9 mouse cellular contexts compared by ENCODE assay signal in the genomic region with DNA sequence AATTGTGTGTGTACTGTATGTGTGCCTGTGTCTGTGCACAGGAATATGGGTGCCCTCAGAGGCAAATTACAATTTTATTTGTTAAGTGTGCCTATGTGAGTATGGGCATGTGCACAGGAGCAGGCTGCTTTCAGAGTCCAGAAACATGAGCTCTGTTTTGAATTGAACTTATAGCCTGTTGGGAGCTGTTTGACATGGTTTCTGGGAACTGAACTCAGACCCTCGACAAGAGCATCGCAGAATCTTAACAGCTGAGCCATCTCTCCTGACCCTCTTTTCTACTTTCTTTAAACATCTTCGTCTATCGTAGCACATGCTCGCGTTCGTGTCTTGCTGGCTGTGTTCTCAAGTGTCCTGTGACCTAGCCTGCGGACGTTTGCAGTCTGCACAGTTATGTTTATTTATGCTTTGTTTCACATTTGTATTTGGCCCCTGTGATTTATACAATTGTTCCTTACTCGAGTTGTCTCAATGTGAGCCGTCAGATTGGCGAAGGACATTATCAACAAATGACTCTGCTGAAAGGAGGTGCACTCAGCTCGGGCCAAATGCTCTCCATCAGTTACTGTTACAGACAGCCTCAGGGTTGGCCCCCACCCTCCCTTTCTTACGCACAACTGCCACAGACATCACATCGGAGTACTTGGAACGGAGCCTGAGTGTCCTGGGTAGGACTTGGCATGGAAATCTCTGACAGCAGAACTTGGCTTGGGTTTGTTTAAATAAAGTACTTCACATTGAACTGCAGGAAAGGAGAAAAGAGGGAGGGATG. TPM values are rescaled to one million over a fixed set of nuclear protein-coding genes. Genes with fewer than 3 reads are reported as not detected.
DNase-seq lines count a peak whose midpoint lies in the region; ATAC-seq and TF ChIP-seq lines count a peak whose summit lies in the region.
"Had no signal": no experiment of that assay in that cellular context is flagged by ENCODE, and none has a peak within 500 bp of the region (broad histone marks: within the 10 kb centered on the region; RNA-seq: fewer than 3 reads in every experiment).

No protein-coding gene starts in this region.

- DNase-seq in limb, embryonic 14.5 days (ENCODE audit: low spot score): peak; percentile 34
- no peak for DNase-seq in limb, embryonic 10.5 days (ENCODE audit: low spot score)
- DNase-seq in brain, embryonic 18.5 days (ENCODE audit: low read depth, low spot score): peak; percentile 34
- DNase-seq in kidney, postnatal 14 days: peak; percentile 65
- DNase-seq in skeletal muscle tissue, adult 2 months (ENCODE audit: low read depth, low spot score): peak; percentile 46
- DNase-seq in thymus, postnatal 14 days: no peak

- 67% methylated on average over 16 of the region's 16 CpGs for WGBS in limb, embryonic 14.5 days
- WGBS in limb, embryonic 10.5 days: 84% methylated on average over 16 of the region's 16 CpGs
- 24% methylated on average over 16 of the region's 16 CpGs for WGBS in heart, embryonic 15.5 days

- no peak for TF ChIP-seq POLR2A in limb, embryonic 14.5 days (IDR thresholded peaks at IDR 0.05; ENCODE audit: borderline replicate concordance, extremely low read depth, insufficient read depth, insufficient read length)

- no peak overlapping the region for H3K4me3 ChIP-seq in limb, embryonic 14.5 days (replicated peaks; ENCODE audit: low read length)
- H3K4me3 ChIP-seq in limb, embryonic 10.5 days: no peak overlapping the region
- no peak overlapping the region for H3K4me3 ChIP-seq in heart, embryonic 15.5 days

- H3K36me3 ChIP-seq in limb, embryonic 14.5 days (ENCODE audit: control insufficient read depth, insufficient read depth, low read length): no peaks in the 10 kb centered on the region
- no peaks in the 10 kb centered on the region for H3K36me3 ChIP-seq in limb, embryonic 10.5 days
- no peaks in the 10 kb centered on the region for H3K36me3 ChIP-seq in heart, embryonic 15.5 days

- H3K4me1 ChIP-seq in limb, embryonic 14.5 days (ENCODE audit: control insufficient read depth, insufficient read depth, low read length): no peaks in the 10 kb centered on the region
- H3K4me1 ChIP-seq in limb, embryonic 10.5 days: no peaks in the 10 kb centered on the region
- peaks cover 30% of the 10 kb centered on the region for H3K4me1 ChIP-seq in heart, embryonic 15.5 days (replicated peaks)

- no peak overlapping the region for H3K9ac ChIP-seq in limb, embryonic 14.5 days (ENCODE audit: low read depth, low read length, severe bottlenecking)
- no peak overlapping the region for H3K9ac ChIP-seq in heart, embryonic 15.5 days

- H3K4me2 ChIP-seq in limb, embryonic 14.5 days (replicated peaks; ENCODE audit: low read depth, low read length, severe bottlenecking): no peak overlapping the region
- H3K4me2 ChIP-seq in heart, embryonic 15.5 days: peak overlapping the region; percentile 28

- H3K27me3 ChIP-seq in limb, embryonic 14.5 days (ENCODE audit: control insufficient read depth, insufficient read depth, low read length): no peaks in the 10 kb centered on the region
- H3K27me3 ChIP-seq in limb, embryonic 10.5 days (ENCODE audit: low read depth, poor library complexity, severe bottlenecking): no peaks in the 10 kb centered on the region
- no peaks in the 10 kb centered on the region for H3K27me3 ChIP-seq in heart, embryonic 15.5 days

- no peak for ATAC-seq in limb, embryonic 14.5 days (ENCODE audit: low FRiP score, low read depth)
- ATAC-seq in heart, embryonic 15.5 days (replicated peaks; ENCODE audit: insufficient number of reproducible peaks, insufficient read depth, low FRiP score, low read depth): peak; percentile 96
- no peak for ATAC-seq in CD4-positive, CD25-positive, alpha-beta regulatory T cell, adult 4 months
- ATAC-seq: Patski had no signal

- H3K27ac ChIP-seq in limb, embryonic 14.5 days (replicated peaks; ENCODE audit: low read depth, low read length): no peak overlapping the region
- no peak overlapping the region for H3K27ac ChIP-seq in limb, embryonic 10.5 days
- H3K27ac ChIP-seq in heart, embryonic 15.5 days: peak overlapping the region; percentile 87

- H3K9me3 ChIP-seq in limb, embryonic 14.5 days (ENCODE audit: control insufficient read depth, low read length): no peaks in the 10 kb centered on the region
- no peaks in the 10 kb centered on the region for H3K9me3 ChIP-seq in limb, embryonic 10.5 days (replicated peaks)
- no peaks in the 10 kb centered on the region for H3K9me3 ChIP-seq in heart, embryonic 15.5 days (replicated peaks)

RNA-seq across cellular contexts. Expression of a gene that starts 55.1 kb away (rescaled TPM):
- polyA plus RNA-seq in limb, embryonic 14.5 days (2012; rRNA removed): 43.1 and 60.4 TPM in 2 replicates
- 43.0 and 49.9 TPM in 2 replicates for polyA plus RNA-seq in limb, embryonic 14.5 days (2014; fragmentation: Nextera tagmentation; extraction: Ambion mirVana)
- polyA plus RNA-seq in limb, embryonic 10.5 days (2016; fragmentation: Nextera tagmentation; extraction: Ambion mirVana): 24.7 and 26.8 TPM in 2 replicates
- polyA plus RNA-seq in heart, embryonic 15.5 days (2015; fragmentation: Nextera tagmentation; extraction: Ambion mirVana): 40.2 and 50.6 TPM in 2 replicates
- not detected for polyA plus RNA-seq in CD4-positive, CD25-positive, alpha-beta regulatory T cell, adult 4 months (2017; shearing (Covaris generic))

Comparison
In these comparisons a context has a peak if more than half of its experiments do, and no peak if none do; other contexts are left out.
1. DNase-seq: peak in limb, embryonic 14.5 days (single experiment), brain, embryonic 18.5 days (single experiment), kidney, postnatal 14 days (single experiment) and skeletal muscle tissue, adult 2 months (single experiment); none in limb, embryonic 10.5 days (single experiment) and thymus, postnatal 14 days (single experiment).
2. RNA of a gene that starts 55.1 kb away (polyA plus RNA-seq): 43.0 to 60.4 TPM in limb, embryonic 14.5 days, 40.2 to 50.6 TPM in heart, embryonic 15.5 days and 24.7 to 26.8 TPM in limb, embryonic 10.5 days; not detected in CD4-positive, CD25-positive, alpha-beta regulatory T cell, adult 4 months; every median in the first group is over 10 times any median in the second.